Mouse (Mus musculus): ENCODE measurements around the gene Tmed1.

DNA sequence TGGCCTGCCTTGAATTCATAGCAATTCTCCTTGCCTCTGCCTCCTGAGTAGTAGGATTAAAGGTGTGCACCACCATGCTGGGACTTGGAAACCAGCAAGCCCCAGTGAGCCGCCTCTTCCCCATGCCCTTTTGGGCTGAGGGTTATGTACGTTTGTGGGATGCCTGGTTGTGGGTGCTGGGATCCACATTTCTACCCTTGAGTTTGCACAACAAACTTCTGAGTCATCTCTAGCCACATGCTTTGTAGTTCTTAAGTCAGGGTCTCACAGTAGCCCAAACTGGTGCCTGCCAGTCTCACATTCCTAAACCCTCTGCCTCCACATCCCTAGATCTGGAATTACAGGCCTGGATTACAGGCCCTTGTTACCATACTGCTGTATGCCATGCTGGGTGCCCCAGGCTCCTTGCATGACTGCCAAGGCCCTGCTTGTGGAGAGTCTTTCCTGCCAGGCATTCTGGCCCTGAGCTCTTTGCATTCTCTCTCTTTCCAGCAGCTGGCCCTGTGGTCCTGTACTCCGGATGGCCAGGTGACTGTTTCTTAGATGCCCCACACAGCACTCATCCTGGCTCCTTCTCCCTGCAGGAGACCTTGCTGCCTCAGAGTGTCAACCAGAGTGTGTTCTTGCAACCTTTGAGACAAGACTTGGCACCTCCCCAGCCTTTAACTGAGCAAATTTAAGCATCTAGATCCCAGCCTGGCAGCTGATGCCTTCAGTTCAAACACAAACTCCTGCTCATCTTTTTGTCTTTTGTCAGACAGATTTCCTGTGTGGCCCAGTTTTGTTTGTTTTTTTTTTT, 46.1 kb downstream of the Tmed1 start:
- TF ChIP-seq GATA1 (IDR thresholded peaks at IDR 0.05; ENCODE audit: borderline replicate concordance, low read length) (no peak), FLI1 (IDR thresholded peaks at IDR 0.05; ENCODE audit: low read length) (no peak)
